Mouse (Mus musculus) heart, postnatal 0 days (tissue): ENCODE measurements around the gene Fam227b. TPM values are rescaled to one million over a fixed set of nuclear protein-coding genes. Genes with fewer than 3 reads are reported as not detected.

Experiments
- ATAC-seq: fragments of 200-750 bp; cut with Nextera tagmentation; 2 replicates; pipeline ENCODE4 v1.8.0; 2017; ENCODE audit warnings: low read depth, moderate number of reproducible peaks, moderate library complexity; ENCODE audit not compliant: insufficient read depth
- DNase-seq: peaks from one replicate; pipeline ENCODE4 v3.0.0-alpha.2; 2016; ENCODE audit warnings: low spot score
- H3K27ac ChIP-seq: fragments of 300-500 bp; sonication (generic); 2 replicates; pipeline ENCODE4 v1.5.1; 2014; ENCODE audit warnings: low read depth, mild to moderate bottlenecking
- H3K27me3 ChIP-seq: fragments of 300-500 bp; sonication (generic); 2 replicates; pipeline ENCODE4 v1.6.1; 2014; ENCODE audit warnings: low read length, mixed read lengths; ENCODE audit not compliant: control insufficient read depth, insufficient read depth
- H3K36me3 ChIP-seq: fragments of 300-500 bp; sonication (generic); replicated peaks from 2 replicates; pipeline ENCODE4 v1.6.1; 2014; ENCODE audit warnings: low read length, mixed read lengths; ENCODE audit not compliant: control insufficient read depth, insufficient read depth
- H3K4me1 ChIP-seq: fragments of 300-500 bp; sonication (generic); 2 replicates; pipeline ENCODE4 v1.6.1; 2014; ENCODE audit warnings: antibody characterized with exemption; ENCODE audit not compliant: control insufficient read depth, insufficient read depth
- H3K4me2 ChIP-seq: fragments of 300-500 bp; sonication (generic); 2 replicates; pipeline ENCODE4 v1.6.1; 2014; ENCODE audit warnings: low read depth, mild to moderate bottlenecking, low read length, moderate library complexity
- H3K4me3 ChIP-seq: fragments of 300-500 bp; sonication (generic); 2 replicates; pipeline ENCODE4 v1.5.1; 2014; ENCODE audit warnings: low read depth, low read length
- H3K9ac ChIP-seq: fragments of 300-500 bp; sonication (generic); replicated peaks from 2 replicates; pipeline ENCODE4 v1.6.1; 2014; ENCODE audit warnings: low read depth, low read length, mixed read lengths
- H3K9me3 ChIP-seq: fragments of 300-500 bp; sonication (generic); replicated peaks from 2 replicates; pipeline ENCODE4 v1.6.1; 2016; ENCODE audit warnings: low read length; ENCODE audit not compliant: control insufficient read depth
- CTCF ChIP-seq: IDR thresholded peaks from 2 replicates; pipeline ENCODE4 v1.5.1; 2016; ENCODE audit warnings: antibody characterized with exemption, control low read depth, low read depth
- EP300 ChIP-seq: IDR thresholded peaks from 2 replicates; pipeline ENCODE4 v1.6.1; 2016; ENCODE audit warnings: antibody characterized with exemption, low read depth
- WGBS: fragments of 180-500 bp; shearing (Covaris S2); extraction: QIAGEN DNeasy Blood & Tissue Kit; methylation state at CpG from one replicate; pipeline ENCODE4 v1.1.7; 2014; 5-methylcytosine and 5-hydroxymethylcytosine counted together
- polyA plus RNA-seq: library from polyadenylated mRNA; unstranded; fragments of >200 nt; fragmentation: Nextera tagmentation; extraction: Ambion mirVana; gene quantifications from 2 replicates; pipeline ENCODE4 v1.2.1, GENCODE M21; 2015
- total RNA-seq: library from RNA; depleted of rRNA; stranded (reverse); fragments of >200 nt; gene quantifications from 2 replicates; pipeline ENCODE4 v1.2.3, GENCODE M21; 2014; ENCODE audit warnings: low replicate concordance

Gene Fam227b
- total and polyA plus RNA-seq, 2 experiments from 2014 or later = not detected

DNA sequence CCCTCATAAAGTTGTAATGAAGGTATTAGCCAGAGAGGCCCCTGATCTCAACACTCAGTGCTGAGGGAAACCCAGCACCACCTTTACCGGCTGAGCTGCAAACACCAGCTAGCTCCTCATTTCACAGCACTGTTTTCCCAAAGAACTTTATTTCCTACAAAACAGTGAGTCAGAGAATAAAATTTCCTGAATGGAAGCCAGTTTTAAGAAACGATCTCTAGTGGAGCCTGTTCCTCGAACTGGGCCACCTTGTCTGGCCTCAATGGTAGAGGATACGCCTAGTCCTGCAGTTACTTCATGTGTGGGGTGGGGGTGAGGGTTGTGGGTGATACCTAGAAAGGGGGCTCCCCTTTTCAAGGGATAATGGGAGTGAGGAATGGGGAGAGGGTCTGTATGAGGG lies 57.2 kb downstream of the Fam227b start:
- H3K9ac ChIP-seq = no peak overlapping the region
- no peak overlapping the region for H3K27ac ChIP-seq
- no peaks in the 10 kb centered on the region for H3K4me1 ChIP-seq
- no peaks in the 10 kb centered on the region for H3K36me3 ChIP-seq
- DNase-seq (no peak), ATAC-seq (no peak)
- H3K4me2 ChIP-seq = no peak overlapping the region
- TF ChIP-seq CTCF (no peak), EP300 (no peak)
- H3K27me3 ChIP-seq = no peaks in the 10 kb centered on the region
- 79% methylated on average over 4 of the region's 4 CpGs for WGBS
- H3K9me3 ChIP-seq = no peaks in the 10 kb centered on the region
- no peak overlapping the region for H3K4me3 ChIP-seq

GRCm38 (mm10) chr2:126090432-126090831 lies 61.4 kb downstream of the Fam227b start:
- H3K4me1 ChIP-seq = no peaks in the 10 kb centered on the region
- ATAC-seq (no peak), DNase-seq (no peak)
- H3K27ac ChIP-seq = no peak overlapping the region
- H3K4me3 ChIP-seq = no peak overlapping the region
- H3K4me2 ChIP-seq = no peak overlapping the region
- H3K36me3 ChIP-seq = no peaks in the 10 kb centered on the region
- WGBS = 62% methylated on average over 5 of the region's 5 CpGs
- no peak overlapping the region for H3K9ac ChIP-seq
- no peaks in the 10 kb centered on the region for H3K27me3 ChIP-seq
- no peak for TF ChIP-seq EP300
- peak; percentile 6; the same call in 1 of the 2 replicates for TF ChIP-seq CTCF
- H3K9me3 ChIP-seq = no peaks in the 10 kb centered on the region

- H3K4me2 ChIP-seq = peak overlapping the region; percentile 18
- TF ChIP-seq CTCF (no peak), EP300 (no peak)
These were observed 65.6 kb downstream of the Fam227b start for GRCm38 (mm10) chr2:126086187-126086586.

DNA sequence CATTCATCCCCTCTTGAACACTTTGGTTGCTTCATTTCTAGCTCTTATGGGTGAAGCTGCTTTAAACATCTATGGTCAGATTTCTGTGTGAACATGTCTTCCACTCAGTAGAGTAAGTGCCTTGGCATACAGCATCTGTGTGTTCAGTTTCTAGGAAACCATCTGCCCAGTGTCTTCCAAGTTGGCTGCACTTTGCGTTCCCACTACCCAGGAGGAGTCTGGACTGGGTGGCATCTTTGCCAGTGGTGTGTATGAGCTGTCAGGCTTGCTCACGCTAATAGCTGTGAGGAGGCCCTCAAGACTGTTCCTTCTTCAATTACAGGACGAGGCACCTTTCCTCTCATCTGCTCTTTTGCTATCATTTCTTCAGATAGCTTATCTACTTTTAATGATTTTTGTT lies 67.5 kb downstream of the Fam227b start:
- 69% methylated on average over 3 of the region's 3 CpGs for whole genome bisulfite sequencing
- H3K9me3 ChIP-seq = no peaks in the 10 kb centered on the region
- H3K4me1 ChIP-seq = 0 out of 2 replicates have a peak, but pooled peaks cover 4% of the 10 kb centered on the region
- no peak overlapping the region for H3K4me3 ChIP-seq
- no peak overlapping the region for H3K9ac ChIP-seq
- DNase-seq (no peak), ATAC-seq (no peak)
- no peak overlapping the region for H3K4me2 ChIP-seq
- H3K27ac ChIP-seq = no peak overlapping the region
- TF ChIP-seq CTCF (no peak), EP300 (no peak)
- no peaks in the 10 kb centered on the region for H3K27me3 ChIP-seq
- no peaks in the 10 kb centered on the region for H3K36me3 ChIP-seq

More at GRCm38 (mm10) chr2:126086187-126086586, 65.6 kb downstream of the Fam227b start:
- H3K4me1 ChIP-seq = no peaks in the 10 kb centered on the region
- no peaks in the 10 kb centered on the region for H3K9me3 ChIP-seq
- ATAC-seq = no peak; the same call in 1 of the 2 replicates
- H3K36me3 ChIP-seq = no peaks in the 10 kb centered on the region
- no peaks in the 10 kb centered on the region for H3K27me3 ChIP-seq
- H3K9ac ChIP-seq = no peak overlapping the region
- peak; percentile 45 for DNase-seq
- H3K4me3 ChIP-seq = no peak overlapping the region
- no peak overlapping the region for H3K27ac ChIP-seq
- 33% methylated on average over 8 of the region's 8 CpGs for WGBS

DNA sequence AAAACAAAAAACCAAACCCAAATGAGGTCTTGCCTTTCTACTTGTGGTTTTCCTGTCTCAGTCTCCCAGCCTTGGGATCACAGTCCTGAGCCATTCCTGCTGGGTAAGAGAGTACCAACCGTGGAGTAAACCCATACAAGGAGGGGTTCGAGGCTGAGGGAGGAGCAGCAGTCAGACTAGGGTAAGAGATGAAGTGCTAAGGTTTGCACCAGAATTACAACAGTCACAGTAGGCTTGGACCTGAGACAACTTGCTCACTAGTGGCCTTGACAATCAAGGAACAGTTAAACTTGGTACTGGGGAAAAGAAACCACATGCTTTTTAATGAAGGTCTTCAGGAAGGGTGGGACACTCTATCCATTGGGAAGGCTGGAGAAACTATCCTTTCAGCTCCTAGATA lies 72.7 kb downstream of the Fam227b start:
- H3K36me3 ChIP-seq = no peaks in the 10 kb centered on the region
- H3K4me1 ChIP-seq = 0 out of 2 replicates have a peak, but pooled peaks cover 4% of the 10 kb centered on the region
- H3K9ac ChIP-seq = no peak overlapping the region
- no peaks in the 10 kb centered on the region for H3K27me3 ChIP-seq
- H3K4me3 ChIP-seq = no peak overlapping the region
- DNase-seq (no peak), ATAC-seq (no peak)
- H3K4me2 ChIP-seq = no peak overlapping the region
- WGBS = 66% methylated on average over 2 of the region's 2 CpGs
- H3K9me3 ChIP-seq = no peaks in the 10 kb centered on the region
- no peak for TF ChIP-seq EP300
- no peak for TF ChIP-seq CTCF
- no peak overlapping the region for H3K27ac ChIP-seq

DNA sequence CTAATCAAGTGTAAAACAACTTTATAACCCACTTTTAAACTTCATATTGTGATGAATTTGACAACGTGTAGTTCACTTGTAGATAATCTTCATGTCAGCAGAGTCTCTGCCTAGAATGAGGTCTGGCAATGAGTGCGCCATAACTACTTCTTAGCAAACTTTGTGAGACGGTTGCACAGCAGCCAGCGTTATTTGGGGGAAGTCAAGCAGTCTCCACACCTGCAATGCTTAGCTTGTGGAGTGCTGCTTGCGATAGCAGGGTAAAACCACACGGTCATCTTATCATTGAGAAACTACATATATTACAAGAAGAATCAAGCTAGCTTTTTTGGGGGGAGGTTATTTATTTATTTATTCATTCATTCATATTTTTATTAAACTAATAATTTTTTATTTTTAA lies 75.3 kb downstream of the Fam227b start:
- Histone ChIP-seq H3K9ac (no peak overlapping the region), H3K27me3 (no peaks in the 10 kb centered on the region), H3K4me1 (0 out of 2 replicates have a peak, but pooled peaks cover 4% of the 10 kb centered on the region), H3K36me3 (no peaks in the 10 kb centered on the region), H3K4me2 (no peak overlapping the region), H3K9me3 (no peaks in the 10 kb centered on the region), H3K4me3 (no peak overlapping the region), H3K27ac (no peak overlapping the region)
- TF ChIP-seq CTCF (no peak), EP300 (no peak)
- no peak for ATAC-seq
- no peak for DNase-seq
- 81% methylated on average over 6 of the region's 6 CpGs for WGBS
